Mouse (Mus musculus): ENCODE measurements around the gene Krtdap.

GRCm38 (mm10) chr7:30796790-30797189 is 9.1 kb downstream of the Krtdap start:
- TF ChIP-seq CTCF (IDR thresholded peaks at IDR 0.05; ENCODE audit: low read depth) (no peak), EP300 (IDR thresholded peaks at IDR 0.05; ENCODE audit: low read depth) (no peak)

Data from liver, embryonic 14.5 days (tissue).